Mouse (Mus musculus): ENCODE measurements around the gene Alox5ap.

Alox5ap gene

GRCm38 (mm10) chr5:149259093-149259492, 5.5 kb upstream of the Alox5ap start:
- DNase-seq (ENCODE audit: low spot score in 2 of 2) = no peak

- no peak for DNase-seq (ENCODE audit: low spot score in 2 of 2)
Measured at GRCm38 (mm10) chr5:149261449-149261848, 3.1 kb upstream of the Alox5ap start.

- DNase-seq (ENCODE audit: low spot score in 2 of 2) = no peak
Measured at GRCm38 (mm10) chr5:149261866-149262265, 2.7 kb upstream of the Alox5ap start.

- DNase-seq (ENCODE audit: low spot score in 2 of 2) = no peak
Measured at GRCm38 (mm10) chr5:149264878-149265279, 312 bp downstream of the Alox5ap start.

GRCm38 (mm10) chr5:149266761-149267221, 2.2 kb downstream of the Alox5ap start:
- DNase-seq (ENCODE audit: low spot score in 2 of 2) = no peak

GRCm38 (mm10) chr5:149267493-149267892, 2.9 kb downstream of the Alox5ap start:
- no peak for DNase-seq (ENCODE audit: low spot score in 2 of 2)

- DNase-seq (ENCODE audit: low spot score in 2 of 2) = no peak
Measured at GRCm38 (mm10) chr5:149271291-149271690, 6.7 kb downstream of the Alox5ap start.

GRCm38 (mm10) chr5:149272535-149272934, 8.0 kb downstream of the Alox5ap start:
- DNase-seq (ENCODE audit: low spot score in 2 of 2) = no peak

- no peak for DNase-seq (ENCODE audit: low spot score in 2 of 2)
Measured at GRCm38 (mm10) chr5:149274390-149275104, 10.0 kb downstream of the Alox5ap start.

- DNase-seq (ENCODE audit: low spot score in 2 of 2) = no peak
Measured at GRCm38 (mm10) chr5:149275105-149275494, 10.5 kb downstream of the Alox5ap start.

GRCm38 (mm10) chr5:149277529-149277928, 13.0 kb downstream of the Alox5ap start:
- DNase-seq (ENCODE audit: low spot score in 2 of 2) = no peak

GRCm38 (mm10) chr5:149279273-149279844, 14.8 kb downstream of the Alox5ap start:
- no peak for DNase-seq (ENCODE audit: low spot score in 2 of 2)

- no peak for DNase-seq (ENCODE audit: low spot score in 2 of 2)
Measured at GRCm38 (mm10) chr5:149283009-149283408, 18.4 kb downstream of the Alox5ap start.

- no peak for DNase-seq (ENCODE audit: low spot score in 2 of 2)
Measured at GRCm38 (mm10) chr5:149283821-149284220, 19.3 kb downstream of the Alox5ap start.

- no peak for DNase-seq (ENCODE audit: low spot score in 2 of 2)
Measured at GRCm38 (mm10) chr5:149286021-149286420, 21.5 kb downstream of the Alox5ap start.

GRCm38 (mm10) chr5:149287148-149288038, 22.8 kb downstream of the Alox5ap start:
- DNase-seq (ENCODE audit: low spot score in 2 of 2) = no peak

- no peak for DNase-seq (ENCODE audit: low spot score in 2 of 2)
Measured at GRCm38 (mm10) chr5:149291266-149291665, 26.7 kb downstream of the Alox5ap start.

- no peak for DNase-seq (ENCODE audit: low spot score in 2 of 2)
Measured at GRCm38 (mm10) chr5:149293071-149293470, 28.5 kb downstream of the Alox5ap start.

GRCm38 (mm10) chr5:149296808-149297207, 32.2 kb downstream of the Alox5ap start:
- DNase-seq (ENCODE audit: low spot score in 2 of 2) = no peak

GRCm38 (mm10) chr5:149297464-149297863, 32.9 kb downstream of the Alox5ap start:
- DNase-seq (ENCODE audit: low spot score in 2 of 2) = no peak

- no peak for DNase-seq (ENCODE audit: low spot score in 2 of 2)
Measured at GRCm38 (mm10) chr5:149298234-149298633, 33.7 kb downstream of the Alox5ap start.

GRCm38 (mm10) chr5:149312884-149313652, 48.5 kb downstream of the Alox5ap start:
- DNase-seq (ENCODE audit: low spot score in 2 of 2) = no peak
